Mouse (Mus musculus) CH12.LX (cell line): Measurements from ENCODE around the gene 2810408A11Rik. TPM values are rescaled to one million over a fixed set of nuclear protein-coding genes. Genes with fewer than 3 reads are reported as not detected.
"Not testable (repeated sequence)": the region's sequence is repeated elsewhere in the genome, so short reads cannot be mapped to it uniquely, and the experiment has no call there.

Source experiments
- DNase-seq: peaks from one replicate; pipeline ENCODE4 v3.0.0-alpha.2; 2013; ENCODE audit errors: extremely low read depth
- H3K27ac ChIP-seq: 2 replicates; pipeline ENCODE4 v1.5.1; 2012; ENCODE audit warnings: low read depth, mild to moderate bottlenecking, control low read depth, moderate library complexity; ENCODE audit not compliant: insufficient read depth
- H3K27me3 ChIP-seq: replicated peaks from 2 replicates; pipeline ENCODE3; 2012; ENCODE audit warnings: inconsistent platforms
- H3K36me3 ChIP-seq, 2 experiments: replicated peaks in 1 of 2; 2 replicates each; pipeline versions ENCODE3 to v1.6.1; 2012; ENCODE audit warnings: inconsistent platforms in 1 of 2, low read length in 1 of 2, mild to moderate bottlenecking in 1 of 2, mixed read lengths in 1 of 2, moderate library complexity in 1 of 2; ENCODE audit not compliant: control insufficient read depth in 1 of 2, insufficient read depth in 1 of 2
- H3K4me1 ChIP-seq, 2 experiments: 2 replicates each; pipeline ENCODE4 v1.6.1; 2012; ENCODE audit warnings: inconsistent platforms in 1 of 2, moderate library complexity in 1 of 2; ENCODE audit not compliant: insufficient read depth in 2 of 2, control insufficient read depth in 1 of 2
- H3K4me2 ChIP-seq: 2 replicates; pipeline ENCODE4 v1.6.1; 2012; ENCODE audit warnings: low read depth, mild to moderate bottlenecking, control low read depth; ENCODE audit not compliant: poor library complexity, insufficient read depth, severe bottlenecking
- H3K4me3 ChIP-seq, 3 experiments: fragments of 150-350 bp in 1 of 3; sonication (generic) in 1 of 3; replicated peaks in 1 of 3; 2 replicates each; pipeline versions ENCODE3 to v1.5.1; 2011 to 2012; ENCODE audit warnings: low read depth in 2 of 3, low read length in 2 of 3, mild to moderate bottlenecking in 2 of 3, moderate library complexity in 2 of 3, control low read depth in 1 of 3, improper control_type of control experiment in 1 of 3, inconsistent platforms in 1 of 3, mixed read lengths in 1 of 3; ENCODE audit not compliant: poor library complexity in 1 of 3
- H3K79me2 ChIP-seq: replicated peaks from 2 replicates; pipeline ENCODE4 v1.6.1; 2012; ENCODE audit warnings: mild to moderate bottlenecking, moderate library complexity; ENCODE audit not compliant: control insufficient read depth, poor library complexity, insufficient read depth, severe bottlenecking; ENCODE audit errors: extremely low read depth
- H3K9ac ChIP-seq: 2 replicates; pipeline ENCODE4 v1.6.1; 2012; ENCODE audit warnings: low read depth, mild to moderate bottlenecking, control low read depth, moderate library complexity; ENCODE audit not compliant: insufficient read depth
- H3K9me3 ChIP-seq: replicated peaks from 2 replicates; pipeline ENCODE3; 2012; ENCODE audit warnings: low read length, inconsistent platforms, mixed read lengths
- CHD1 ChIP-seq: IDR thresholded peaks from 2 replicates; pipeline ENCODE4 v1.6.1; 2012; ENCODE audit warnings: low read depth, low read length, improper control_type of control experiment, inconsistent platforms
- CHD2 ChIP-seq: IDR thresholded peaks from 2 replicates; pipeline ENCODE4 v1.6.1; 2011; ENCODE audit warnings: low read length, improper control_type of control experiment
- CTCF ChIP-seq, 2 experiments: IDR thresholded peaks in 1 of 2; conservative IDR thresholded peaks in 1 of 2; 2 replicates each; pipeline ENCODE4 v1.5.1; 2011 to 2012; ENCODE audit warnings: low read depth in 2 of 2, low read length in 2 of 2, improper control_type of control experiment in 1 of 2, inconsistent platforms in 1 of 2, mild to moderate bottlenecking in 1 of 2, moderate library complexity in 1 of 2
- ELF1 ChIP-seq: IDR thresholded peaks from 2 replicates; pipeline ENCODE4 v1.6.1; 2014; ENCODE audit warnings: low read depth, mild to moderate bottlenecking, inconsistent platforms, low read length, improper control_type of control experiment
- JUN ChIP-seq: IDR thresholded peaks from 2 replicates; pipeline ENCODE4 v1.6.1; 2011; ENCODE audit warnings: low read depth, mild to moderate bottlenecking, low read length, improper control_type of control experiment, moderate library complexity; ENCODE audit not compliant: insufficient read depth
- JUND ChIP-seq: conservative IDR thresholded peaks from 2 replicates; pipeline ENCODE4 v1.6.1; 2011; ENCODE audit warnings: low read depth, low read length, improper control_type of control experiment
- MAFK ChIP-seq: IDR thresholded peaks from 2 replicates; pipeline ENCODE4 v1.6.1; 2011; ENCODE audit warnings: low read length, improper control_type of control experiment; ENCODE audit not compliant: insufficient replicate concordance
- MAZ ChIP-seq: IDR thresholded peaks from 2 replicates; pipeline ENCODE4 v1.6.1; 2012; ENCODE audit warnings: low read depth, mild to moderate bottlenecking, inconsistent platforms, low read length, improper control_type of control experiment, moderate library complexity
- MEF2A ChIP-seq: IDR thresholded peaks from 2 replicates; pipeline ENCODE4 v1.6.1; 2014; ENCODE audit warnings: low read depth, mild to moderate bottlenecking, inconsistent platforms, low read length, improper control_type of control experiment, borderline replicate concordance
- NELFE ChIP-seq: IDR thresholded peaks from 2 replicates; pipeline ENCODE4 v1.6.1; 2011; ENCODE audit warnings: low read depth, low read length, improper control_type of control experiment
- POLR2A ChIP-seq: IDR thresholded peaks from 2 replicates; pipeline ENCODE4 v1.6.1; 2011; ENCODE audit warnings: low read depth, mild to moderate bottlenecking, improper control_type of control experiment, low read length
- RAD21 ChIP-seq: IDR thresholded peaks from 2 replicates; pipeline ENCODE4 v1.6.1; 2011; ENCODE audit warnings: low read depth, mild to moderate bottlenecking, low read length, improper control_type of control experiment, moderate library complexity
- RCOR1 ChIP-seq: conservative IDR thresholded peaks from 2 replicates; pipeline ENCODE4 v1.6.1; 2012; ENCODE audit warnings: low read depth, mild to moderate bottlenecking, inconsistent platforms, low read length, improper control_type of control experiment
- SMC3 ChIP-seq: IDR thresholded peaks from 2 replicates; pipeline ENCODE4 v1.6.1; 2011; ENCODE audit warnings: low read depth, low read length, improper control_type of control experiment
- USF1 ChIP-seq: IDR thresholded peaks from 2 replicates; pipeline ENCODE4 v1.6.1; 2014; ENCODE audit warnings: low read depth, mild to moderate bottlenecking, inconsistent platforms, low read length, improper control_type of control experiment
- USF2 ChIP-seq: conservative IDR thresholded peaks from 2 replicates; pipeline ENCODE4 v1.6.1; 2011; ENCODE audit warnings: low read depth, low read length, improper control_type of control experiment
- ZC3H11A ChIP-seq: IDR thresholded peaks from 2 replicates; pipeline ENCODE4 v1.6.1; 2012; ENCODE audit warnings: low read depth, mild to moderate bottlenecking, inconsistent platforms, low read length, improper control_type of control experiment
- dilution Hi-C: fragments of 300-500 bp; cut with MboI; formaldehyde crosslinking; loops from 2 replicates; pipeline ENCODE4 v1.14.3; 2020; ENCODE audit warnings: low sequenced_read_pairs; ENCODE audit not compliant: extremely low pct_unique_long_range_greater_than_20kb, extremely low pct_ligation_motif_present
- in situ Hi-C: fragments of 300-500 bp; cut with MboI; formaldehyde crosslinking; loops from 3 replicates; pipeline ENCODE4 v1.14.3; 2019; ENCODE audit warnings: low sequenced_read_pairs, low pct_ligation_motif_present, low pct_unique_long_range_greater_than_20kb, mixed read lengths
- polyA plus RNA-seq: library from polyadenylated mRNA; unstranded; fragments of >175 nt; gene quantifications from 2 replicates; pipeline ENCODE4 v1.2.1, GENCODE M21; 2012; ENCODE audit warnings: low read depth; ENCODE audit not compliant: insufficient read length
- total RNA-seq, 2 experiments: library from RNA; depleted of rRNA; stranded (reverse); fragments of 300-350 nt in 1 of 2; fragments of >200 nt in 1 of 2; gene quantifications; 2 replicates each; pipeline ENCODE4 v1.2.3; 2012 to 2014

Gene 2810408A11Rik
- total and polyA plus RNA-seq, 3 experiments, result 0.33 to 0.86 (median 0.59) TPM

DNA sequence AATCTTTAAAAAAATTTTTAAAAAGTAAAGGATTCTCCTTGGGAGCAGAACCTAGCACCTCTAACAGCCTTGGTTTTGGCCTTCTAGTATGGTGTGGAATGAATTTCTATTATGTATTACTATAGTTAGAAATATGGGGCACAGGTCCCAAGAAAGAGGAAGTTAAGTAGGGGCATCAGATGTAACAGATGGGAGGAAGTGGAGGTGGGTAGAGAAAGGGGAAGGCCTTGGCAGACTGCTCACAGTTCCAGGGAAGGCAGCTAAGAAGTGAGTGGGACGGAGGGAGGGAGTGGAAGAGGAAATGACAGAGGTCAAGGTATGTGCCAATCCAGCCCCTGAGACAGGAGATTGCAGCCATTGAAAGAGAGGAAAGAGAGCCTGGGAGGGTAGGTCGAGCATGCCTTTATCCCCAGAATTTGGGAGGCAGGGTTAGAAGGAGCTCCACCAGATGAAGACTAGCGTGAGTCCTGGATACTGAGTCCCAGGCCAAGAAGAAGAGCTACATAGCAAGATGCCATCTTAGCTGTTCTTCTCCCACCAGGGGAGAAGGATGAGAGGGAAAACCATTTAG, 30.3 kb upstream of the 2810408A11Rik start:
- no peaks in the 10 kb centered on the region for H3K79me2 ChIP-seq
- H3K4me2 ChIP-seq, result no peak overlapping the region
- peaks cover 6 to 49% of the 10 kb centered on the region in 2 experiments for H3K4me1 ChIP-seq
- TF ChIP-seq JUN, result no peak
- no peak for TF ChIP-seq MEF2A
- no peak for TF ChIP-seq USF1
- TF ChIP-seq ZC3H11A, result no peak
- TF ChIP-seq POLR2A, result no peak
- TF ChIP-seq CHD1, result no peak
- TF ChIP-seq MAFK, result no peak
- TF ChIP-seq USF2, result no peak
- TF ChIP-seq JUND, result no peak
- no peak for TF ChIP-seq CTCF (conservative IDR thresholded peaks at IDR 0.05 in 1 of 2, IDR thresholded peaks at IDR 0.05 in 1 of 2; ENCODE audit: low read depth in 2 of 2, low read length in 2 of 2)
- no peak for TF ChIP-seq CHD2
- TF ChIP-seq NELFE, result no peak
- TF ChIP-seq RAD21, result no peak
- no peak for TF ChIP-seq MAZ
- no peak for TF ChIP-seq SMC3
- no peak for TF ChIP-seq RCOR1
- no peak for TF ChIP-seq ELF1
- no peak overlapping the region for H3K9ac ChIP-seq
- no peaks in the 10 kb centered on the region for H3K9me3 ChIP-seq
- dilution Hi-C loops, result no loop called here
- in situ Hi-C loops, result no loop called here
- peak; percentile 69 for DNase-seq
- H3K27me3 ChIP-seq, result peaks cover 19% of the 10 kb centered on the region
- no peaks in the 10 kb centered on the region for H3K36me3 ChIP-seq
- no peak overlapping the region for H3K27ac ChIP-seq
- H3K4me3 ChIP-seq, result peak overlapping the region in 1 of 3 experiments; percentile 27

DNA sequence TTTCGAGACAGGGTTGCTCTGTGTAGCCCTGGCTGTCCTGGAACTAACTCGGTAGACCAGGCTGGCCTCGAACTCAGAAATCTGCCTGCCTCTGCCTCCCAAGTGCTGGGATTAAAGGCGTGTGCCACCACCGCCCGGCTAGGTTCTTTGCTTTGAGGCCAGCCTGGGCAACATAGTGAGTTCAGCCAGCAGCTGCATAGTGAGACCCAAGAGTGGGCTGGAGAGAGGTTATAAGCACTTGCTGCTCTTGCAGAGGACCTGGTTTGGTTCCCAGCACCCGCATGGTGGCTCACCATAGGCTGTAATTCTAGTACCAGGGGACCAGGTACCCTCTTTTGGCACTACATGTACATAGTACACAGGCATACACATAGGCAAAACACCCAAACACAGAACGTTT, 29.4 kb upstream of the 2810408A11Rik start:
- H3K79me2 ChIP-seq, H3K9me3 ChIP-seq, H3K27ac ChIP-seq, H3K9ac ChIP-seq, in situ Hi-C loops, DNase-seq, dilution Hi-C loops, H3K4me3 ChIP-seq, H3K4me2 ChIP-seq, H3K36me3 ChIP-seq: not testable (repeated sequence)
- peaks cover 10% of the 10 kb centered on the region for H3K27me3 ChIP-seq
- peaks cover 6 to 43% of the 10 kb centered on the region in 2 experiments for H3K4me1 ChIP-seq
